39 mouse cellular contexts compared by ENCODE assay signal in genomic region chr16:59404798-59405197, GRCm38 (mm10). TPM values are rescaled to one million over a fixed set of nuclear protein-coding genes. Genes with fewer than 3 reads are reported as not detected.
"Had no signal": no experiment of that assay in that cellular context is flagged by ENCODE, and none has a peak within 500 bp of the region (broad histone marks: within the 10 kb centered on the region; RNA-seq: fewer than 3 reads in every experiment).

No protein-coding gene starts in this region.

- H3K27ac ChIP-seq: embryonic facial prominence, embryonic 10.5 days; embryonic facial prominence, embryonic 12.5 days; embryonic facial prominence, embryonic 13.5 days; embryonic facial prominence, embryonic 15.5 days; forebrain, embryonic 10.5 days; forebrain, embryonic 12.5 days; forebrain, embryonic 13.5 days; forebrain, embryonic 15.5 days; gastrocnemius, adult 2 months had no signal

- H3K9me3 ChIP-seq: embryonic facial prominence, embryonic 10.5 days; embryonic facial prominence, embryonic 12.5 days; embryonic facial prominence, embryonic 13.5 days; embryonic facial prominence, embryonic 15.5 days; forebrain, embryonic 10.5 days; forebrain, embryonic 12.5 days; forebrain, embryonic 13.5 days; forebrain, embryonic 15.5 days had no signal

- H3K4me2 ChIP-seq: embryonic facial prominence, embryonic 12.5 days; embryonic facial prominence, embryonic 13.5 days; embryonic facial prominence, embryonic 15.5 days; forebrain, embryonic 12.5 days; forebrain, embryonic 13.5 days; forebrain, embryonic 15.5 days had no signal

- H3K27me3 ChIP-seq: embryonic facial prominence, embryonic 12.5 days; embryonic facial prominence, embryonic 13.5 days; embryonic facial prominence, embryonic 15.5 days; forebrain, embryonic 12.5 days; forebrain, embryonic 13.5 days; forebrain, embryonic 15.5 days had no signal

- H3K36me3 ChIP-seq: embryonic facial prominence, embryonic 10.5 days; embryonic facial prominence, embryonic 12.5 days; embryonic facial prominence, embryonic 13.5 days; embryonic facial prominence, embryonic 15.5 days; forebrain, embryonic 10.5 days; forebrain, embryonic 12.5 days; forebrain, embryonic 15.5 days had no signal

- ATAC-seq: forebrain, embryonic 14.5 days; forebrain, embryonic 15.5 days; forebrain, embryonic 16.5 days had no signal

- H3K4me1 ChIP-seq: embryonic facial prominence, embryonic 12.5 days; forebrain, embryonic 12.5 days; forebrain, embryonic 15.5 days had no signal

- DNase-seq: cerebellum, adult 2 months; cerebellum, adult 8-10 months; cerebellum, adult 9-10 months; cerebellum, adult 9-11 months; cerebellum, postnatal 10 days; cerebellum, postnatal 14 days; cerebellum, postnatal 25 days; cerebellum, postnatal 36 days; embryo, embryonic 11 days; forebrain, postnatal 0 days; gastrocnemius, adult 2 months; gastrocnemius, postnatal 10 days; gastrocnemius, postnatal 14 days; gastrocnemius, postnatal 25 days; gastrocnemius, postnatal 36 days; heart, adult 18-20 months had no signal

- H3K4me3 ChIP-seq: embryonic facial prominence, embryonic 10.5 days; embryonic facial prominence, embryonic 12.5 days; embryonic facial prominence, embryonic 13.5 days; embryonic facial prominence, embryonic 15.5 days; erythroblast, embryonic 14.5 days; forebrain, embryonic 10.5 days; forebrain, embryonic 12.5 days; forebrain, embryonic 13.5 days; forebrain, embryonic 15.5 days; gastrocnemius, adult 2 months had no signal

- H3K9ac ChIP-seq: embryonic facial prominence, embryonic 12.5 days; embryonic facial prominence, embryonic 13.5 days; embryonic facial prominence, embryonic 15.5 days; forebrain, embryonic 12.5 days; forebrain, embryonic 13.5 days; forebrain, embryonic 15.5 days; forebrain, postnatal 0 days had no signal

RNA-seq across cellular contexts. Expression of gene Gabrr3, which starts 2.3 kb away (rescaled TPM):
- total RNA-seq: common myeloid progenitor, adult 5-6 weeks; forebrain, postnatal 0 days; gastrocnemius, adult 18-20 months; gastrocnemius, adult 2 months; gastrocnemius, adult 8-10 months; gastrocnemius, postnatal 10 days; gastrocnemius, postnatal 14 days; gastrocnemius, postnatal 25 days; gastrocnemius, postnatal 36 days; gastrocnemius, postnatal 4 days; granulocyte monocyte progenitor cell, adult 5-6 weeks had no signal
- polyA plus RNA-seq: forebrain, embryonic 12.5 days; forebrain, embryonic 14.5 days; forebrain, embryonic 16.5 days; forebrain, postnatal 0 days; gonadal fat pad, adult 2 months had no signal

RNA-seq across cellular contexts. Expression of gene Olfr209, which starts 41.0 kb away (rescaled TPM):
- total RNA-seq: common myeloid progenitor, adult 5-6 weeks; forebrain, postnatal 0 days; gastrocnemius, adult 18-20 months; gastrocnemius, adult 2 months; gastrocnemius, adult 8-10 months; gastrocnemius, postnatal 10 days; gastrocnemius, postnatal 14 days; gastrocnemius, postnatal 25 days; gastrocnemius, postnatal 36 days; gastrocnemius, postnatal 4 days; granulocyte monocyte progenitor cell, adult 5-6 weeks; heart, adult 18-20 months; heart, adult 8-10 months had no signal
- polyA plus RNA-seq: cerebellum, adult 2 months; cortical plate, adult 2 months; embryonic facial prominence, embryonic 10.5 days; embryonic facial prominence, embryonic 11.5 days; embryonic facial prominence, embryonic 12.5 days; embryonic facial prominence, embryonic 13.5 days; embryonic facial prominence, embryonic 14.5 days; embryonic facial prominence, embryonic 15.5 days; erythroblast, embryonic 14.5 days; forebrain, embryonic 10.5 days; forebrain, embryonic 11.5 days; forebrain, embryonic 12.5 days; forebrain, embryonic 13.5 days; forebrain, embryonic 14.5 days; forebrain, embryonic 15.5 days; forebrain, embryonic 16.5 days; forebrain, postnatal 0 days; gonadal fat pad, adult 2 months had no signal

RNA-seq across cellular contexts. Expression of gene Olfr206, which starts 55.8 kb away (rescaled TPM):
- total RNA-seq: common myeloid progenitor, adult 5-6 weeks; forebrain, postnatal 0 days; gastrocnemius, adult 18-20 months; gastrocnemius, adult 2 months; gastrocnemius, adult 8-10 months; gastrocnemius, postnatal 10 days; gastrocnemius, postnatal 14 days; gastrocnemius, postnatal 25 days; gastrocnemius, postnatal 36 days; gastrocnemius, postnatal 4 days; granulocyte monocyte progenitor cell, adult 5-6 weeks; heart, adult 18-20 months; heart, adult 8-10 months had no signal
- polyA plus RNA-seq: cerebellum, adult 2 months; cortical plate, adult 2 months; embryonic facial prominence, embryonic 10.5 days; embryonic facial prominence, embryonic 11.5 days; embryonic facial prominence, embryonic 12.5 days; embryonic facial prominence, embryonic 13.5 days; embryonic facial prominence, embryonic 14.5 days; erythroblast, embryonic 14.5 days; forebrain, embryonic 10.5 days; forebrain, embryonic 11.5 days; forebrain, embryonic 12.5 days; forebrain, embryonic 13.5 days; forebrain, embryonic 14.5 days; forebrain, embryonic 15.5 days; forebrain, embryonic 16.5 days; forebrain, postnatal 0 days; frontal cortex, adult 2 months; gonadal fat pad, adult 2 months had no signal
